Mouse (Mus musculus): ENCODE measurements around the gene Bckdk. TPM values are rescaled to one million over a fixed set of nuclear protein-coding genes. Genes with fewer than 3 reads are reported as not detected.

Gene Bckdk
- polyA plus RNA-seq, 1 experiment: 166 TPM

GRCm38 (mm10) chr7:127887191-127887590 lies 16.7 kb upstream of the Bckdk start:
- no peak for TF ChIP-seq GATA1 (IDR thresholded peaks at IDR 0.05; ENCODE audit: low read length)

GRCm38 (mm10) chr7:127887781-127888180 lies 16.1 kb upstream of the Bckdk start:
- TF ChIP-seq GATA1 (IDR thresholded peaks at IDR 0.05; ENCODE audit: low read length): no peak

DNA sequence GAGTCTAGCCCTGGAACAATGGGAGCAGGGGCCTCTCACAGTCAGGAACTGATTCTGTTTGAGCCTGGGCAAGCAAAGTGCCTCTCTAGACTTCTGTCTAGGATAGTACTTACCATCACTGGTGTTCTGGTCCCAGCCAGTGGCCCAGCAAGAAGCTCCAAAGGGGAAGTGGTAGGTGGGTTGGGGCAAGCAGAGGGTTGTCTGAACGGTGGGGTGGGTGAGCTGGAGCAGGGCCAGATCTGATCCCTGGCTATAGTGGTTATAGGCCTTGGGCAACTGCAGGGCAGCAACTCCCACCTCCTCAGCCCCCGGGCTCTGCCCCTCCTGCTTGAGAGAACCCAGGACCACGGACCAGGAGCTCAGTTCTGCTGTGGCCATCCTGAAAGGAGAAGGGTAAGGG lies 15.1 kb upstream of the Bckdk start:
- TF ChIP-seq GATA1 (IDR thresholded peaks at IDR 0.05; ENCODE audit: low read length): no peak

DNA sequence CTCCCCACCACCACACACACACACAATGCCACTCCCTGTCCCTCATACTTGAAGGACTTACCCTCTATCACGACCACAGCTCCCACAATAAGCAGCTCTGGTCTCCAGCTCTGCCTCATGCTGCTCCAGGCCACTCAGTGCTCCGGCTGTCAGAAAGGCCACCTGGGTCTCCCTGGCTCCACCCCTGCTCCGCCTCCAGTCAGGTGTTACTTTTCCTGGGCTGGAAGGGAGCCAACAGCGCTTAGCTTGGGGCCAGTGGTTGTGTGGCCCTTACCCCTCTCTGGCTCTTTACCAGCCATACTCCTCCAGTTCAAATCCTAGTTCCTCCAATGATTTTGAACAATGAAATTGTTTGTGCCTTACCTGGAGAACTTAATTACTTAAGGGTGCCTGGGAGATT lies 13.1 kb upstream of the Bckdk start, which contains the start of gene Prss53:
Prss53 (minus strand) TSS at position 173 of the 400 bp plus-strand sequence.
- no peak for TF ChIP-seq GATA1 (IDR thresholded peaks at IDR 0.05; ENCODE audit: low read length)

DNA sequence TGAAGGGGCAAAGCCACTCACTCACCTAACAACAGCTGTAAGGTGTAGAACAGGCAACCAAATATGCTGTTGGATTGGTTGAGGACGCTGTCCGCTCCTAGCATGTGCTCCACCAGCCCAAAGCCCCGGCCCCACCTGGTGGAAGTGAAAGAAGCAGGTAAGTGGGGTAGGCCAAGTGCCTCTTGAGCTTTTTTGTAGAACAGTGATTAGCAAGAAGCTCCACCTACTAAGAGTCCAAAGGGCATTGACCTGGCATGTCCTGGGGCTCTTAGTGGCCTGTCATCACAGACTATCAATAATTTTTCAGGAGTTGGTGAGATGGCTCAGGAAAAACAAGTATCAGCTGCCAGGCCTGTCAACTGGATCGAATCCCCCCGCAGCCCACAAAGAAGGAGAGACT lies 9.4 kb upstream of the Bckdk start:
- TF ChIP-seq GATA1 (IDR thresholded peaks at IDR 0.05; ENCODE audit: low read length): no peak

GRCm38 (mm10) chr7:127895442-127895841 lies 8.4 kb upstream of the Bckdk start, which contains the start of the genes Gm21974 and Vkorc1:
Gene Gm21974, minus strand, starts transcription at chr7:127895454.
Gene Vkorc1, minus strand, starts transcription at chr7:127895617.
- TF ChIP-seq GATA1 (IDR thresholded peaks at IDR 0.05; ENCODE audit: low read length): no peak

GRCm38 (mm10) chr7:127896384-127896783 lies 7.5 kb upstream of the Bckdk start:
- TF ChIP-seq GATA1 (IDR thresholded peaks at IDR 0.05; ENCODE audit: low read length): no peak

GRCm38 (mm10) chr7:127897542-127897941 lies 6.3 kb upstream of the Bckdk start:
- no peak for TF ChIP-seq GATA1 (IDR thresholded peaks at IDR 0.05; ENCODE audit: low read length)

DNA sequence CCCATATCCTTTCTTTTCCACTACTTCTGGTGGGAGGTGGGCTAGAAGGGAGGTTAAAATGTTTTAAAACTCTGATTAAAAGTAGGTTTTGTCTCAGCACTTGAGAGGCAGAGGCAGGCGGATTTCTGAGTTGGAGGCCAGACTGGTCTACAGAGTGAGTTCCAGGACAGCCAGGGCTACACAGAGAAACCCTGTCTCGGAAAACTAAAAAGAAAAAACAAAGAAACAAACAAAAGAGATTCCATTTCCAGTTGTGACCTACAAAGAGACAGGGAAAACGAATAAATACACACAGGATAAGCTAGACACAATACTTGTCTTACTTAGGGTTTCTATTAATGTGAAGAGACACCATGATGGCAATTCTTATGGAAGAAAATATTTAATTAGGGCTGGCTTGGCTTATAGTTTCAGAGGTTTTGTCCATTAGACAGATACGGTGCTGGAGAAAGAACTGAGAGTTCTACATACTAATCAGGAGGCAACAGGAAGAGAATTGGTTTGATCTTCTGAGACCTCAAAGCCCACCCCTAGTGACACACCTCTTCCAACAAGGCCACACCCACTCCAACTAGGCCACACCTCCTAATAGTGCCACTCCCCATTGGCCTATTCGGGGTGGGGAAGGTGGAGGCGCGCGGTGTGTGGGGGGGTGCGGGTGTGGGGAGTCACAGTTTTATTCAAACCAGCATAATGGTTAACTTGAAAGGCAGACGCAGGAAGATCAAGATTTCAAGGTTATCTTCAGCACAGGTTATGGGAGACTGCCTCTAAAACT lies 5.5 kb upstream of the Bckdk start:
- no peak for TF ChIP-seq GATA1 (IDR thresholded peaks at IDR 0.05; ENCODE audit: low read length)

DNA sequence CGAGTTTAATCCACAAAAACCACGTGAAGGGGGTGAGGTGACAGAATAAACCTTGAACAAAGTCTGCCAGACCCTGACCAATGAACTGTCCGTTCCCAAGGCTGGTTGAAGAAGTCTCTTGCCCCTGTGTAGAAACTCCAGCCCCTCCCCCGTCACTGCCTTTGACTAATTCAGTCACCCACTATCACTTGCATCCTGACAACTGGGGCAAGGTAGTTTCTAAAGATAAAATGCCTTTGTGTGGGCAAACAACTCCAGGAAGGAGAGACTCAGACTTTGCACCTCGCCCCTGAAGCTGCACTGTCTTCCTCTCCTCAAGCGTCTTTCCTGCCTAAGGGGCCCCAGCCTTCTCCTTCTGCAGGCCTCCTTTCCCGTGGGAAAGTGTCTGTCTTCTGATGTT lies 3.9 kb upstream of the Bckdk start:
- TF ChIP-seq GATA1 (IDR thresholded peaks at IDR 0.05; ENCODE audit: low read length): no peak

- no peak for TF ChIP-seq GATA1 (IDR thresholded peaks at IDR 0.05; ENCODE audit: low read length)
Observed at GRCm38 (mm10) chr7:127901772-127902171, 2.1 kb upstream of the Bckdk start.

DNA sequence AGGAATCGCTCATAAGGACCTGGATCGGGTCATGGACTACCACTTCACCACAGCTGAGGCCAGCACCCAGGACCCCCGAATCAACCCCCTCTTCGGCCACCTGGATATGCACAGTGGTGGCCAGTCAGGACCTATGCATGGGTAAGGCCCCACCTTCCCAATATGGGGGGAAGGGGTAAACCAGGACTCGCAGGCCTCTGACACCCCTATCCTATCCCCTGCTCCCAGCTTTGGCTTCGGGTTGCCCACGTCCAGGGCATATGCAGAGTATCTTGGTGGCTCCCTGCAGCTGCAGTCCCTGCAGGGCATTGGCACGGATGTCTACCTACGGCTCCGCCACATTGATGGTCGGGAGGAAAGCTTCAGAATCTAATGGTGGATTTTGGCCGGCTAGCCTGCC lies 4.1 kb downstream of the Bckdk start:
- TF ChIP-seq GATA1 (IDR thresholded peaks at IDR 0.05; ENCODE audit: low read length): no peak

- no peak for TF ChIP-seq GATA1 (IDR thresholded peaks at IDR 0.05; ENCODE audit: low read length)
Observed at GRCm38 (mm10) chr7:127908656-127909055, 4.8 kb downstream of the Bckdk start.

DNA sequence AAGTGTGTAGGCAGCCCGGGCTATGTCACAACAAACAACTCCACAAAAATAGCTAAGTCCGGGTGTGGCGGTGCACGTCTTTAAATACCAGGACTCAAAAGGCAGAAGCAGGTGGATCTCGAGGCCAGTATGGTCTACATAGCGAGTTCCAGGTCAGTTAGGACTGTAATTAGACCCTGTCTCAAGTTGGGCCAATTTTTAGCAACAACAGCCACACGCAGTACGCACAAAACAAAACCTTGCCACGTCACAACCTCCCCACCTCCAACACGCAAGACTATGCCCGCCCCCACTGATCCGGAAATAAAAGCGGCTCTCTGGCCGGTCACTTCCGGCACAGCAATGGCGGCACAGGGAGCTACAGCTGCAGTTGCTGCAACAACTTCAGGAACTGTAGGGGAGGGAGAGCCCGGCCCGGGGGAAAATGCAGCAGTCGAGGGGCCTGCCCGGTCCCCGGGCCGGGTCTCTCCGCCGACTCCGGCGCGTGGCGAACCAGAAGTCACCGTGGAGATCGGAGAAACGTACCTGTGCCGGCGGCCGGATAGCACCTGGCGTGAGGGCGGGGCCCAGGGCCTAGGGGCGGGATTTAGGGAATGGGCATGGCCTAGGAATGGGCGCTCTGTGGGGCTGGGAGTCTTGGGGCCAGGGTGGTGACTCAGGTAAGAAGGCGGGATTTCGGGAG lies 8.4 kb downstream of the Bckdk start, which contains the start of gene Kat8:
Kat8 (plus strand) TSS at position 327 of the 682 bp plus-strand sequence.
- no peak for TF ChIP-seq GATA1 (IDR thresholded peaks at IDR 0.05; ENCODE audit: low read length)

GRCm38 (mm10) chr7:127912938-127913337 lies 9.1 kb downstream of the Bckdk start:
- no peak for TF ChIP-seq GATA1 (IDR thresholded peaks at IDR 0.05; ENCODE audit: low read length)

- no peak for TF ChIP-seq GATA1 (IDR thresholded peaks at IDR 0.05; ENCODE audit: low read length)
Observed at GRCm38 (mm10) chr7:127915293-127915692, 11.4 kb downstream of the Bckdk start.

GRCm38 (mm10) chr7:127918203-127918602 lies 14.3 kb downstream of the Bckdk start:
- no peak for TF ChIP-seq GATA1 (IDR thresholded peaks at IDR 0.05; ENCODE audit: low read length)
